Mouse (Mus musculus) neural tube, embryonic 13.5 days (tissue): Measurements from ENCODE around the gene Taf3. TPM values are rescaled to one million over a fixed set of nuclear protein-coding genes. Genes with fewer than 3 reads are reported as not detected.

Experiments used
- ATAC-seq: fragments of 200-750 bp; cut with Nextera tagmentation; 2 replicates; pipeline ENCODE4 v1.8.0; 2017; ENCODE audit warnings: low read depth, mild to moderate bottlenecking, moderate TSS enrichment, moderate library complexity
- H3K27ac ChIP-seq: fragments of 300-500 bp; sonication (generic); replicated peaks from 2 replicates; pipeline ENCODE4 v1.5.1; 2015; ENCODE audit warnings: moderate library complexity, mild to moderate bottlenecking, inconsistent platforms
- H3K27me3 ChIP-seq: fragments of 300-500 bp; sonication (generic); 2 replicates; pipeline ENCODE4 v1.6.1; 2015; ENCODE audit warnings: mild to moderate bottlenecking, inconsistent platforms
- H3K36me3 ChIP-seq: fragments of 300-500 bp; sonication (generic); 2 replicates; pipeline ENCODE4 v1.6.1; 2015; ENCODE audit warnings: mild to moderate bottlenecking, inconsistent platforms
- H3K4me1 ChIP-seq: fragments of 300-500 bp; sonication (generic); replicated peaks from 2 replicates; pipeline ENCODE4 v1.6.1; 2015; ENCODE audit warnings: inconsistent platforms
- H3K4me2 ChIP-seq: fragments of 300-500 bp; sonication (generic); 2 replicates; pipeline ENCODE4 v1.6.1; 2015; ENCODE audit warnings: inconsistent platforms, mild to moderate bottlenecking, moderate library complexity
- H3K4me3 ChIP-seq: fragments of 300-500 bp; sonication (generic); 2 replicates; pipeline ENCODE4 v1.5.1; 2015; ENCODE audit warnings: mild to moderate bottlenecking, inconsistent platforms
- H3K9ac ChIP-seq: fragments of 300-500 bp; sonication (generic); 2 replicates; pipeline ENCODE4 v1.6.1; 2015; ENCODE audit warnings: moderate library complexity, mild to moderate bottlenecking, inconsistent platforms
- H3K9me3 ChIP-seq: fragments of 300-500 bp; sonication (generic); 2 replicates; pipeline ENCODE4 v1.6.1; 2016; ENCODE audit warnings: inconsistent platforms
- WGBS: fragments of 180-500 bp; shearing (Covaris S2); methylation state at CpG from one replicate; pipeline ENCODE4 v1.1.7; 2015; 5-methylcytosine and 5-hydroxymethylcytosine counted together
- polyA plus RNA-seq: library from polyadenylated mRNA; unstranded; fragments of >200 nt; fragmentation: Nextera tagmentation; extraction: Ambion mirVana; gene quantifications from 2 replicates; pipeline ENCODE4 v1.2.1, GENCODE M21; 2015

Gene Taf3
- polyA plus RNA-seq, 1 experiment from 2014 or later, result 14.2 TPM

DNA sequence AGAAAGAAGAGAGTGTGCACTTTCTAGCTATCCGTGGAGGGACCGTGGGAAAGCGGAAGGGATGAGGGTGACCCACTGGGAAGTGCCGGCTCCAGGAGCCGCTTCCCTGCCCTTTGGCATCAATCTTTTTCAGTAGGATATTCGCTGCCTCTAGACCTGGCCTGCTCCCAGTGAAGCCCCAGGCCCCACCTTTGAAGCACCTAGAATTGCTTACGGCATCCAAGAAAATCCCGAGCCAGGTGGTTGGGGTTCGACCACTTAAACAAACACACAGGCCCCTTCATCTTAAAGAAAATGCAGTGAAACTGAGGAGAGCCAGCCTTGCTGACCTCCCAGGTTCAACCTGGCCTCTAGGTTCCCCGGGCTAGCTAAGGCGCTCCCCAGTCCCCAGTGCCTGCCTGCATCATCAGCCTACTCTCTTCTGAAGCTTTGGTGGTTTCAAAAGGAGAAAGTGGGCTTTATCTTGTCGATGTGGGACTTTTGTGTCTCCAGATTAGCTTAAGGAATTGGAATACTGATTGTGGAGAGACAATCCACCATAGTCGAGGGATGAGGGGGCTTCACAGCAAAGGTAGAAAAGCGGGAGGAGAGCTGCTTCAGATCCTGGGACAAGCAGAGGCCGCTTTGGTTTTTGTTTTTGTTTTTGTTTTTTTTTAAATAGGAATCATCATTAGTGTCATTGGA is 163.7 kb downstream of the Taf3 start:
- H3K27ac ChIP-seq, result no peak overlapping the region
- peak overlapping the region; percentile 13; the same call in 1 of the 2 replicates for H3K4me3 ChIP-seq
- H3K9me3 ChIP-seq, result no peaks in the 10 kb centered on the region
- peaks cover 95% of the 10 kb centered on the region for H3K27me3 ChIP-seq
- H3K4me1 ChIP-seq, result peaks cover 37% of the 10 kb centered on the region
- H3K36me3 ChIP-seq, result no peaks in the 10 kb centered on the region
- peak overlapping the region; percentile 38; the same call in 1 of the 2 replicates for H3K4me2 ChIP-seq
- WGBS, result under 1% methylated on average over 15 of the region's 15 CpGs
- H3K9ac ChIP-seq, result no peak overlapping the region
- no peak for ATAC-seq

- Histone ChIP-seq H3K4me2 (peak overlapping the region; percentile 38), H3K4me1 (peaks cover 31% of the 10 kb centered on the region), H3K9me3 (no peaks in the 10 kb centered on the region), H3K9ac (no peak overlapping the region), H3K27me3 (peaks cover 95% of the 10 kb centered on the region), H3K4me3 (peak overlapping the region; percentile 13), H3K27ac (no peak overlapping the region), H3K36me3 (no peaks in the 10 kb centered on the region)
- under 1% methylated on average over 27 of the region's 27 CpGs for WGBS
- ATAC-seq, result no peak
Measured at GRCm38 (mm10) chr2:9883803-9884532, 164.4 kb downstream of the Taf3 start.

DNA sequence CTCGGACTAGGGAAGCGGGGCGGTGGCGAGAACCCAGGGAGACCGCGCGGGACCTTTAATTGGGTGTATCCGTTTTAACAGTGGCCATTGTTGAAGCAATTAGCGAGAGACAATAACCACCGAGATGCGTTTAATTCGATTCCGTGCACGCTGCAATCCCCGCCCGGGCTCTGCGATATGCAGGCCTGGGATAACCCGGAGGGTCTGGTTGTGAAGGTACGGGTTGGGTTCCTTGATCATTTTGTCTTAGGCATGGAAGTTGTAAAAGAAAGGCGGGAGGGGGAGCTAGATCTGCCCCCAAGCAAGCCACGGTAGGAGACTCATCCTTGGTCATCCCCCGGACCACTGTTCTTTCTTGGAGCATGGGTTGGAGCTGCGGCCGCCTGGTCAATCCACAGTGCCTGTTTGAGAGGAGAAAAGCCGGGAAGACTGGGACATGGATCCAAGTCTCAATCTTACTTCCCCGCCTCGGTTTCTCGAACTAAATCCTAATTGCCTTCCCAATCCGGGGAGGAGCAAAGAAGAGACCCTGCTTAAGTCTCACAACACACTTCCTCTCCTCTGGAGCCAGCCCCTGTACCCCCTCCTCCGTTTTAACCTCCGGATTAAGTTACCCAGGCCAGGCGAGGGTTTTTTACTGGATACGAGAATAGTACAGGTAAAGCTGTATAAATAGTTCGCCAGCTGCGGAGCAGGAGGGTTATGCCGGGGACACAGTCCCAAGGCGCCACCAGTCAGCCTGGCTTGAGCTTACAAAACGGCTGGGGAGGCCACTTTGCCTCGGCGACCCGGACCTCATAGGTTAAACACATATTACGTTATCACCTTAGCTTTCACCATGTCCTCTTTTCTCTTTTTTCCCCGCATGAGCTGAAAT is 165.2 kb downstream of the Taf3 start:
- Histone ChIP-seq H3K4me3 (peak overlapping the region; percentile 13), H3K27ac (no peak overlapping the region), H3K36me3 (no peaks in the 10 kb centered on the region), H3K9me3 (no peaks in the 10 kb centered on the region), H3K4me1 (peaks cover 36% of the 10 kb centered on the region), H3K27me3 (peaks cover 95% of the 10 kb centered on the region), H3K4me2 (peak overlapping the region; percentile 38), H3K9ac (no peak overlapping the region)
- ATAC-seq, result no peak
- under 1% methylated on average over 43 of the region's 43 CpGs for WGBS

DNA sequence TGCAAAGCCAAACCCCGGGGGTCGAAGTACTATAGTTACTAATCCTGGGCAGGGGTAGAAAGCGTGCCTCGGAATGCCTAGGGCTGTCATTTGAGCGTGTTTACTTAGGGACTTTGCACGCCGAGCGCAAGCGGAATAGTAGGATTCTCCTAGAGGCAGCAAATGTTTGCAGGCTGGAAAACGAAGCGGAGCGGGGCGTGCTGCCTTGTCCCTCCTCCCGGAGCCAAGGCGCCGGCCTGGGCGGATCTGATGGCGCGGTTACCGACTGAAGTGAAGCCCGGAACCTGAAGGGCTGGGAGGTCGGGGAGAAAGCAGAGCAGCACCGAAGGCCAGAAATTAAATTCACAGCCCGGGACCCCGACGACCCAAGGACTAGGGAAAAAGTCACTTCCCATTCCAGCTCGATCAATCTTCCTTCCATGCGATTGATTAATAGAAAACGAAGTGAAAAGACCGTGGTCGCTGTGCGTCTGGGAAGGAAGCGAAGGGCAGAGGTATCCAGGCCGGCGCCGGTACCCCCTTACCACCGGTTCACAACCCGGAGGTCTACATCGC is 165.9 kb downstream of the Taf3 start:
- Histone ChIP-seq H3K4me1 (peaks cover 42% of the 10 kb centered on the region), H3K4me3 (peak overlapping the region; percentile 13), H3K4me2 (peak overlapping the region; percentile 38), H3K27ac (no peak overlapping the region), H3K9ac (peak overlapping the region; percentile 32; the same call in 1 of the 2 replicates), H3K9me3 (no peaks in the 10 kb centered on the region), H3K27me3 (peaks cover 95% of the 10 kb centered on the region), H3K36me3 (no peaks in the 10 kb centered on the region)
- WGBS, result under 1% methylated on average over 39 of the region's 39 CpGs
- ATAC-seq, result no peak

DNA sequence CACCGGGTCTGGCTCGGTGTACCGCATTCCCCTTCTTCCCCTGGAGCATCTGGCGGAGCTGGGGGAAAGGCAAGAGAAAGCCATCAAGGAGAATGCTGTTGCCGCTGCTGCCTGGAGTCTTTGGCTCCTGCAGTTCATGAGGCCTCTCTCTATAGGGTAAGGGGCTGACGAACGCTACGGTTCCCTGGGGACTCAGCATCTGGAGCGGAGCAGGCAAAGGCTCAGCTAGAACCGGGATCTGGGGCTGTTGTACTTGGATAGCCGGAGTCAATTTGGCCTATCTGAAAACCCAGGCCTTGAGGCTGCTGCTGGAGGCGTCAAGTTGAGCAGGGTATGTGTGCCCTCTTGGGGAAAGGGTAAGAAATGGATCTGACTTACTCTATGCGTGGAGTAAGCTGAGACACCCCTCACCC is 166.8 kb downstream of the Taf3 start:
- peaks cover 49% of the 10 kb centered on the region for H3K4me1 ChIP-seq
- peak; percentile 15; the same call in 1 of the 2 replicates for ATAC-seq
- H3K36me3 ChIP-seq, result no peaks in the 10 kb centered on the region
- no peaks in the 10 kb centered on the region for H3K9me3 ChIP-seq
- H3K27me3 ChIP-seq, result peaks cover 95% of the 10 kb centered on the region
- peak overlapping the region; percentile 40 for H3K4me2 ChIP-seq
- peak overlapping the region; percentile 17 for H3K4me3 ChIP-seq
- no peak overlapping the region for H3K27ac ChIP-seq
- WGBS, result 2% methylated on average over 12 of the region's 13 CpGs
- H3K9ac ChIP-seq, result peak overlapping the region; percentile 23; the same call in 1 of the 2 replicates

- Histone ChIP-seq H3K9me3 (no peaks in the 10 kb centered on the region), H3K4me3 (peak within 1 kb of the TSS; percentile 17), H3K27ac (no peak within 1 kb of the TSS), H3K36me3 (no peaks in the 10 kb centered on the region), H3K4me2 (peak within 1 kb of the TSS; percentile 67), H3K4me1 (peaks cover 49% of the 10 kb centered on the region), H3K27me3 (peaks cover 95% of the 10 kb centered on the region), H3K9ac (peak within 1 kb of the TSS; percentile 23; the same call in 1 of the 2 replicates)
- whole genome bisulfite sequencing, result under 1% methylated on average over 35 of the region's 35 CpGs
- 0 out of 2 replicates have a peak, but pooled peaks have one; percentile 0 for ATAC-seq
Measured at GRCm38 (mm10) chr2:9881051-9881591, 167.3 kb downstream of the Taf3 start, which contains the start of gene 4930412O13Rik. 4930412O13Rik (plus strand) TSS chr2:9881252.

DNA sequence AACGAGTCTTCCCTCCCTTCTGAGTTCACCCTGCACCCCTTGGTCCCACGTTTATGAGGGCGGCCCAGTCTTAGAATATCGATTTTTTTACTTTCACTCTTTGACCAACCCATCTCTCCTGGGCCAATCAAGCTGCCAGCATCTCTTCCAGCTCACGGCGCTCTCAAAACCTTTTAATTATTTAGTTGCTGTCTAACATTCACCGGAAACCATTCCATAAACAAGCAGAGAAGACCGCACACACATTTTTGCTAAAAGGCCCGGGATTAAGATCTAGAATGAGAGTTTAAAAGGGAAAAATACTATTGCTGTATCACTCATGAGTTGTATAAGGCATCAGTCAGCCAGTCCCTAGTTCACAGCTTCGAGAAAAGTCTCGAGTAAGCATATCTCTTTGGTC is 168.1 kb downstream of the Taf3 start:
- ATAC-seq, result no peak
- H3K9me3 ChIP-seq, result no peaks in the 10 kb centered on the region
- H3K36me3 ChIP-seq, result no peaks in the 10 kb centered on the region
- no peak overlapping the region for H3K27ac ChIP-seq
- H3K4me1 ChIP-seq, result peaks cover 49% of the 10 kb centered on the region
- H3K4me2 ChIP-seq, result peak overlapping the region; percentile 67; the same call in 1 of the 2 replicates
- 1% methylated on average over 11 of the region's 11 CpGs for WGBS
- no peak overlapping the region for H3K9ac ChIP-seq
- no peak overlapping the region; the same call in 1 of the 2 replicates for H3K4me3 ChIP-seq
- H3K27me3 ChIP-seq, result peaks cover 95% of the 10 kb centered on the region

GRCm38 (mm10) chr2:9879493-9879892 is 168.9 kb downstream of the Taf3 start:
- peak overlapping the region; percentile 67 for H3K4me2 ChIP-seq
- H3K27me3 ChIP-seq, result peaks cover 95% of the 10 kb centered on the region
- H3K4me3 ChIP-seq, result peak overlapping the region; percentile 39
- no peak overlapping the region for H3K9ac ChIP-seq
- no peaks in the 10 kb centered on the region for H3K9me3 ChIP-seq
- peak; percentile 90 for ATAC-seq
- under 1% methylated on average over 21 of the region's 21 CpGs for WGBS
- no peak overlapping the region for H3K27ac ChIP-seq
- H3K36me3 ChIP-seq, result no peaks in the 10 kb centered on the region
- peaks cover 57% of the 10 kb centered on the region for H3K4me1 ChIP-seq

DNA sequence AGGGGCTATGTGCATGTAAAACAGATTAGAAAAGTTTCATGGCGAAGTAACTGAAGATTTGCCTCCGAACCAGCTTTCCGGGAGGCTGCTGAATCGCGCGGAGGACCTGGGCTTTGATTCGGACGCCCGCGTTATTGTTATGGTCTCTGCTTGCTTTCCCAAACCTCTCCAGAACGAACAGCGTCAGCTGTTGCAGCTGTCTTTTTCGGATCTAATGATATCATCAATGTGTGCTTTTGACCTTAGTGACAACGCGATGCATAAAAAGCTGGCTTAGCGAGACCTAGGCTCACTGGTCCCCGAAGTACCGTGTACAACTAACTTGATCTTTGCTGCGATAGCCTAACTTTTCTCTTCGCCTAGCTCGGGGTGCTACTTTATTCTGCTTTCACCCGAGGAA is 169.3 kb downstream of the Taf3 start:
- Histone ChIP-seq H3K9ac (no peak overlapping the region), H3K36me3 (no peaks in the 10 kb centered on the region), H3K27ac (no peak overlapping the region), H3K4me3 (peak overlapping the region; percentile 39), H3K4me2 (peak overlapping the region; percentile 67), H3K4me1 (peaks cover 59% of the 10 kb centered on the region), H3K9me3 (no peaks in the 10 kb centered on the region), H3K27me3 (peaks cover 95% of the 10 kb centered on the region)
- 0% methylated on average over 22 of the region's 22 CpGs for WGBS
- ATAC-seq, result peak; percentile 4; the same call in 1 of the 2 replicates

DNA sequence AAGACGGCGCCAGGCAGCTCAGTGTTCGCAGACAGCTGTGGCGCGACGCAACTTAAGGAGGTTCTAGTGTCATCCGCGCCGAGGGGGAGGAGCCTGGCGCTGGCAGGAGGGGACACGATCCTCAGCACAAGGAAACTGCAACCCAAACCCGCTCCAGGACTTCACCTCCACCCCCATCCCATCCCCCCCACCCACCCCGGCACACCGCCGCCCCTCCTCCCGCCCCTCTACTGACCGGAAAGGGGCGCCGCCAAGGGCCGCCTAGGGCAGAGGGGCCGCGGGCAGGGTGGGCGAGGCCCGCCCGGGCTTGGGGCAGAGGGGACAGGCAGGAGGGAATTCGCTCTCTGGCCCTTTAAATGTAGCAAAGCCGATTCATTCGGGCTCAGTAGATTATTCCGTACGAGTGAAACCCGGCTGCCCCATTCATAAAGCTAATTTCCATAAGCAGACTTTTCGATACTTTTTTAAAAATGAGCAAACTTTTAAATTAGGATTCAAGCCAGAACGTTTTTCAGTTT is 169.8 kb downstream of the Taf3 start:
- H3K4me1 ChIP-seq, result peaks cover 59% of the 10 kb centered on the region
- under 1% methylated on average over 29 of the region's 33 CpGs for WGBS
- peaks cover 95% of the 10 kb centered on the region for H3K27me3 ChIP-seq
- peak overlapping the region; percentile 38; the same call in 1 of the 2 replicates for H3K9ac ChIP-seq
- no peaks in the 10 kb centered on the region for H3K9me3 ChIP-seq
- no peaks in the 10 kb centered on the region for H3K36me3 ChIP-seq
- no peak overlapping the region for H3K27ac ChIP-seq
- peak overlapping the region; percentile 39 for H3K4me3 ChIP-seq
- peak overlapping the region; percentile 67 for H3K4me2 ChIP-seq
- 0 out of 2 replicates have a peak, but pooled peaks have one; percentile 30 for ATAC-seq
